Comparison of ENCODE assay signal across 9 mouse cellular contexts in the genomic region with DNA sequence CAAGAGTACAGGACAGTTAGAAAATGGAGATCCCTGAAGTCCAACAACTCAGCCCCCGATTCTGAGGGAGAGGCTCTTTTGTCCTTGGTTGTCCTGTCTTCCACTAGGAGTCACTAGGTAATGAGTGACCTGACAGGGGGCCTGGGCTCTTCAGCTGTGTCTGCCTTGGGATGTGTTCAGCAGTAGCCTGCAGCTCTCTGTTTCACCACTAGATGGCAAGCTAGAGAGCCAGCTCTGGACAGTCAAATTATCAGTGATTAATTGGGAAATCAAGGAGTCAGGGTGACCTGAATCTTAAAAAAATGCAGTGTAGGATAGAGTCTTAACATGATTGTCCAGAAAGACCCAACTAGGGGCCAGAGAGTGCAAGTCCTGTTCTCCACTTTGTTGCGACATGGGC. TPM values are rescaled to one million over a fixed set of nuclear protein-coding genes. Genes with fewer than 3 reads are reported as not detected.
DNase-seq lines count a peak whose midpoint lies in the region; ATAC-seq and TF ChIP-seq lines count a peak whose summit lies in the region.
"Had no signal": no experiment of that assay in that cellular context is flagged by ENCODE, and none has a peak within 500 bp of the region (broad histone marks: within the 10 kb centered on the region; RNA-seq: fewer than 3 reads in every experiment).

No protein-coding gene starts in this region.

- H3K9ac ChIP-seq in neural tube, embryonic 15.5 days (replicated peaks): no peak overlapping the region
- no peak overlapping the region for H3K9ac ChIP-seq in midbrain, postnatal 0 days (replicated peaks; ENCODE audit: low read length, poor library complexity, severe bottlenecking)
- H3K9ac ChIP-seq: limb, embryonic 13.5 days had no signal

- no peak overlapping the region for H3K27ac ChIP-seq in neural tube, embryonic 15.5 days (replicated peaks)
- H3K27ac ChIP-seq in midbrain, postnatal 0 days (ENCODE audit: low read depth, low read length): no peak overlapping the region
- H3K27ac ChIP-seq: limb, embryonic 13.5 days had no signal

- peak; percentile 36 to 42 for DNase-seq in frontal cortex, postnatal 36 days (ENCODE audit: low spot score in 2 of 2)
- DNase-seq in frontal cortex, postnatal 10 days (ENCODE audit: low spot score in 2 of 2): no peak
- peak; percentile 53 for DNase-seq in neural tube, embryonic 10.5 days (ENCODE audit: extremely low spot score, low spot score)
- peak; percentile 63 for DNase-seq in adrenal gland, postnatal 14 days
- peak; percentile 71 for DNase-seq in induced T-regulatory cell, adult 2 months (ENCODE audit: low read depth)
- DNase-seq in midbrain, postnatal 0 days (ENCODE audit: low spot score): peak; percentile 54
- no peak for DNase-seq in frontal cortex, postnatal 14 days (ENCODE audit: low spot score in 2 of 2)

- H3K4me1 ChIP-seq in neural tube, embryonic 15.5 days: no peaks in the 10 kb centered on the region
- no peaks in the 10 kb centered on the region for H3K4me1 ChIP-seq in midbrain, postnatal 0 days (ENCODE audit: insufficient read depth, low read length)
- H3K4me1 ChIP-seq: limb, embryonic 13.5 days had no signal

- H3K9me3 ChIP-seq in neural tube, embryonic 15.5 days (replicated peaks): no peaks in the 10 kb centered on the region
- no peaks in the 10 kb centered on the region for H3K9me3 ChIP-seq in midbrain, postnatal 0 days (ENCODE audit: low read length)
- H3K9me3 ChIP-seq: limb, embryonic 13.5 days had no signal

- 85% methylated on average over 2 of the region's 2 CpGs for WGBS in neural tube, embryonic 15.5 days
- 70% methylated on average over 2 of the region's 2 CpGs for WGBS in midbrain, postnatal 0 days

- ATAC-seq in neural tube, embryonic 15.5 days (ENCODE audit: low FRiP score): no peak
- ATAC-seq in midbrain, postnatal 0 days (ENCODE audit: low FRiP score): no peak

- no peaks in the 10 kb centered on the region for H3K36me3 ChIP-seq in neural tube, embryonic 15.5 days
- H3K36me3 ChIP-seq in midbrain, postnatal 0 days (ENCODE audit: insufficient read depth, low read length): no peaks in the 10 kb centered on the region
- H3K36me3 ChIP-seq: limb, embryonic 13.5 days had no signal

- no peak overlapping the region for H3K4me3 ChIP-seq in neural tube, embryonic 15.5 days (replicated peaks)
- no peak overlapping the region for H3K4me3 ChIP-seq in midbrain, postnatal 0 days (ENCODE audit: low read depth, low read length)
- H3K4me3 ChIP-seq: limb, embryonic 13.5 days had no signal

- H3K27me3 ChIP-seq in neural tube, embryonic 15.5 days (replicated peaks): no peaks in the 10 kb centered on the region
- no peaks in the 10 kb centered on the region for H3K27me3 ChIP-seq in midbrain, postnatal 0 days (ENCODE audit: insufficient read depth, low read length)
- H3K27me3 ChIP-seq: limb, embryonic 13.5 days had no signal

- no peak overlapping the region for H3K4me2 ChIP-seq in neural tube, embryonic 15.5 days
- H3K4me2 ChIP-seq in midbrain, postnatal 0 days (ENCODE audit: low read depth, low read length, poor library complexity, severe bottlenecking): no peak overlapping the region
- H3K4me2 ChIP-seq: limb, embryonic 13.5 days had no signal

- TF ChIP-seq CTCF in midbrain, postnatal 0 days (IDR thresholded peaks at IDR 0.05): peak; percentile 87

RNA-seq across cellular contexts. Expression of a gene that starts 53.3 kb away (rescaled TPM):
- polyA plus RNA-seq in neural tube, embryonic 15.5 days (2015; fragmentation: Nextera tagmentation; extraction: Ambion mirVana): 0.79 and 0.88 TPM in 2 replicates
- total RNA-seq in adrenal gland, postnatal 14 days (2021): 0.63 and 0.83 TPM in 2 replicates
- total RNA-seq in midbrain, postnatal 0 days (2014; rRNA removed): 14.6 and 23.2 TPM in 2 replicates
- 0.65 and 1.1 TPM in 2 replicates for polyA plus RNA-seq in midbrain, postnatal 0 days (2015; fragmentation: Nextera tagmentation; extraction: Ambion mirVana)

Comparison
In these comparisons a context has a peak if more than half of its experiments do, and no peak if none do; other contexts are left out.
1. DNase-seq: peak in frontal cortex, postnatal 36 days (2 of 2), neural tube, embryonic 10.5 days (single experiment), adrenal gland, postnatal 14 days (single experiment), induced T-regulatory cell, adult 2 months (single experiment) and midbrain, postnatal 0 days (single experiment); none in frontal cortex, postnatal 10 days (0 of 2) and frontal cortex, postnatal 14 days (0 of 2).